Mouse (Mus musculus): ENCODE data around the gene Skiv2l.

DNA sequence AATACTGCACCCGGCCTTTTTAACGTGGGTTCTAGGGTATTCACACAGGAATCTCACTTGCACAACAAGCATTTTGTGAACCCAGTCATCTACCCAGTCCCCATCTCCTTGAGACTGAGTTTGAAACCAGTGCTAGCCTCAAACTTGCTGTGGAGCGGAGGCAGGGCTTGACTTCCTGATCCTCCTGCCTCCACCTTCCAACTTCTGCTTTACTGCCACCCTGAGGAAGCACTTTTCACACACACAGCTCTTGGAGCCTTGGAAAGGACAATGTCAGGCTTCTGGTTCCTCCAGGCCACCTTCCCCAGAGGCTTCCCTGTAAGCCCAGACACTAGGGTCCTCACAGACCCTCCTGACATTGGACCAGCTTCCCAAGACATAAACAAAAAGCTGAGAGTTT, 33.3 kb upstream of the Skiv2l start:
- TF ChIP-seq JUND (conservative IDR thresholded peaks at IDR 0.05; ENCODE audit: low read depth, low read length) (no peak), KAT2A (IDR thresholded peaks at IDR 0.05; ENCODE audit: insufficient replicate concordance, low read length) (no peak), EP300 (IDR thresholded peaks at IDR 0.05; ENCODE audit: low read length) (no peak), POLR2A (IDR thresholded peaks at IDR 0.05; ENCODE audit: low read depth, low read length) (no peak), CTCF (conservative IDR thresholded peaks at IDR 0.05 in 1 of 2, IDR thresholded peaks at IDR 0.05 in 1 of 2; ENCODE audit: low read depth in 2 of 2, low read length in 2 of 2) (peak in 1 of 2 experiments; percentile 29; a peak in 2 of 4 replicates), USF1 (IDR thresholded peaks at IDR 0.05; ENCODE audit: low read depth, low read length) (no peak), HCFC1 (IDR thresholded peaks at IDR 0.05; ENCODE audit: low read depth, low read length) (no peak), ZC3H11A (IDR thresholded peaks at IDR 0.05; ENCODE audit: low read depth, low read length) (no peak), ZNF384 (IDR thresholded peaks at IDR 0.05; ENCODE audit: low read depth, low read length) (no peak), CHD2 (IDR thresholded peaks at IDR 0.05; ENCODE audit: low read length) (no peak), ETS1 (conservative IDR thresholded peaks at IDR 0.05; ENCODE audit: low read depth, low read length) (no peak), TCF12 (IDR thresholded peaks at IDR 0.05; ENCODE audit: low read depth, low read length) (no peak), ELF1 (IDR thresholded peaks at IDR 0.05; ENCODE audit: low read depth, low read length) (peak; percentile 39; the same call in 1 of the 2 replicates)
